In the genomic region with DNA sequence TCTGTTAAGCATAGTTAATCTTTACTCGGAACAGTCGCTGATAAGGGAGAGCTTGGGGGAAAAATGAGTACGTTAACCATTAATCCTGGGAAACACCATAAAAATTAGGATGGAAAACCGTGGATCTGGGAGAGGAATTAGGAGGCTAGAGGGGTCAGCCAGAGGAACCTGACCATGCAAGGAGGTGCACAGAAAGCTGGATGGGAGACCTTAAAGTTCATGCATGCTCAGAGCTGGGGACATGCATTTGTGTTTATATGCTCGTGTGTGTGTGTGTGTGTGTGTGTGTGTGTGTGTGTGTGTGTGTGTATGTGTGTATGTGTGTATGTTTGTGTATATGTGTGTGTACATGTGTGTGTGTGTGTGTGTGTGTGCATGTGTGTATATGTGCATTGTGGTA, we compare ENCODE assay signal across 9 mouse cellular contexts.
DNase-seq lines count a peak whose midpoint lies in the region; ATAC-seq and TF ChIP-seq lines count a peak whose summit lies in the region.
"Had no signal": no experiment of that assay in that cellular context is flagged by ENCODE, and none has a peak within 500 bp of the region (broad histone marks: within the 10 kb centered on the region; RNA-seq: fewer than 3 reads in every experiment).

No protein-coding gene starts in this region.

- no peak overlapping the region for H3K4me2 ChIP-seq in heart, embryonic 12.5 days
- peak overlapping the region; percentile 15 for H3K4me2 ChIP-seq in intestine, embryonic 15.5 days (replicated peaks)
- no peak overlapping the region for H3K4me2 ChIP-seq in midbrain, postnatal 0 days (ENCODE audit: low read depth, low read length, poor library complexity, severe bottlenecking)

- no peak for TF ChIP-seq CTCF in liver, adult 2 months (IDR thresholded peaks at IDR 0.05; ENCODE audit: low read depth, low read length)
- TF ChIP-seq CTCF in midbrain, postnatal 0 days (IDR thresholded peaks at IDR 0.05): no peak

- no peak for ATAC-seq in heart, embryonic 12.5 days (ENCODE audit: insufficient number of reproducible peaks, low FRiP score)
- no peak for ATAC-seq in intestine, embryonic 15.5 days
- ATAC-seq in midbrain, postnatal 0 days (ENCODE audit: low FRiP score): no peak

- no peaks in the 10 kb centered on the region for H3K79me2 ChIP-seq in liver, adult 2 months (ENCODE audit: control insufficient read depth, insufficient read depth, low read length)

- H3K9ac ChIP-seq in heart, embryonic 12.5 days: no peak overlapping the region
- peak overlapping the region; percentile 33; the same call in 1 of the 2 replicates for H3K9ac ChIP-seq in liver, adult 2 months (ENCODE audit: low read depth, low read length)
- H3K9ac ChIP-seq in intestine, embryonic 15.5 days: no peak overlapping the region
- H3K9ac ChIP-seq in midbrain, postnatal 0 days (replicated peaks; ENCODE audit: low read length, poor library complexity, severe bottlenecking): no peak overlapping the region

- peak overlapping the region; percentile 96 for H3K27ac ChIP-seq in heart, embryonic 12.5 days (ENCODE audit: poor library complexity, severe bottlenecking)
- peak overlapping the region; percentile 69 for H3K27ac ChIP-seq in liver, adult 2 months (replicated peaks; ENCODE audit: insufficient read depth, low read depth, low read length)
- H3K27ac ChIP-seq in intestine, embryonic 15.5 days: peak overlapping the region; percentile 99
- H3K27ac ChIP-seq in midbrain, postnatal 0 days (ENCODE audit: low read depth, low read length): peak overlapping the region; percentile 43; the same call in 1 of the 2 replicates

- DNase-seq in heart, adult 18-20 months: no peak
- DNase-seq in liver, adult 2 months (ENCODE audit: extremely low read depth, low read depth, low spot score): no peak
- DNase-seq in liver: no peak
- no peak for DNase-seq in midbrain, postnatal 0 days (ENCODE audit: low spot score)
- DNase-seq in urinary bladder, postnatal 36 days (ENCODE audit: low spot score in 2 of 2): no peak
- no peak for DNase-seq in spleen, postnatal 36 days (ENCODE audit: low spot score in 2 of 2)
- DNase-seq: thymus, postnatal 36 days had no signal

- H3K4me3 ChIP-seq in heart, embryonic 12.5 days: no peak overlapping the region
- H3K4me3 ChIP-seq in liver, adult 2 months (ENCODE audit: insufficient read depth, low read depth, low read length): no peak overlapping the region
- H3K4me3 ChIP-seq in intestine, embryonic 15.5 days (replicated peaks): no peak overlapping the region
- no peak overlapping the region for H3K4me3 ChIP-seq in midbrain, postnatal 0 days (ENCODE audit: low read depth, low read length)

- H3K9me3 ChIP-seq in heart, embryonic 12.5 days (replicated peaks): no peaks in the 10 kb centered on the region
- H3K9me3 ChIP-seq in intestine, embryonic 15.5 days: no peaks in the 10 kb centered on the region
- H3K9me3 ChIP-seq in midbrain, postnatal 0 days (ENCODE audit: low read length): no peaks in the 10 kb centered on the region

- H3K4me1 ChIP-seq in heart, embryonic 12.5 days (replicated peaks): peaks cover 35% of the 10 kb centered on the region
- peaks cover 25% of the 10 kb centered on the region for H3K4me1 ChIP-seq in liver, adult 2 months (ENCODE audit: control insufficient read depth, insufficient read depth, low read length)
- H3K4me1 ChIP-seq in intestine, embryonic 15.5 days (replicated peaks): peaks cover 52% of the 10 kb centered on the region
- peaks cover 17% of the 10 kb centered on the region for H3K4me1 ChIP-seq in midbrain, postnatal 0 days (ENCODE audit: insufficient read depth, low read length)

- H3K27me3 ChIP-seq in heart, embryonic 12.5 days (replicated peaks): no peaks in the 10 kb centered on the region
- no peaks in the 10 kb centered on the region for H3K27me3 ChIP-seq in liver, adult 2 months (ENCODE audit: control insufficient read depth, insufficient read depth, low read length)
- no peaks in the 10 kb centered on the region for H3K27me3 ChIP-seq in intestine, embryonic 15.5 days (replicated peaks)
- no peaks in the 10 kb centered on the region for H3K27me3 ChIP-seq in midbrain, postnatal 0 days (ENCODE audit: insufficient read depth, low read length)

- H3K36me3 ChIP-seq in heart, embryonic 12.5 days: no peaks in the 10 kb centered on the region
- H3K36me3 ChIP-seq in liver, adult 2 months (ENCODE audit: control insufficient read depth, insufficient read depth, low read length): no peaks in the 10 kb centered on the region
- no peaks in the 10 kb centered on the region for H3K36me3 ChIP-seq in intestine, embryonic 15.5 days
- H3K36me3 ChIP-seq in midbrain, postnatal 0 days (ENCODE audit: insufficient read depth, low read length): no peaks in the 10 kb centered on the region

- WGBS in heart, embryonic 12.5 days: 56% methylated on average over 5 of the region's 5 CpGs
- WGBS in liver, adult 2 months: 16% methylated on average over 5 of the region's 5 CpGs
- 31% methylated on average over 5 of the region's 5 CpGs for WGBS in intestine, embryonic 15.5 days
- 58% methylated on average over 5 of the region's 5 CpGs for whole genome bisulfite sequencing in midbrain, postnatal 0 days

- TF ChIP-seq POLR2A in liver, adult 2 months (IDR thresholded peaks at IDR 0.05; ENCODE audit: extremely low read depth, insufficient read depth, low read length): no peak

Comparison
In these comparisons a context has a peak if more than half of its experiments do, and no peak if none do; other contexts are left out.
1. H3K27ac ChIP-seq: peak in every context shown above with its lines; median percentile 99 in intestine, embryonic 15.5 days; 96 in heart, embryonic 12.5 days; 69 in liver, adult 2 months; 43 in midbrain, postnatal 0 days.